Mouse (Mus musculus): ENCODE measurements around the gene Pld1. TPM values are rescaled to one million over a fixed set of nuclear protein-coding genes. Genes with fewer than 3 reads are reported as not detected.
A peak's percentile ranks its signal among the peaks of the same experiment; 100 is the strongest.

Pld1 gene
- polyA plus RNA-seq, 1 experiment from 2014 or later, result 9.0 TPM

GRCm38 (mm10) chr3:28095451-28095850 lies 157.0 kb downstream of the Pld1 start:
- ATAC-seq (ENCODE audit: low FRiP score, low TSS enrichment), result no peak

GRCm38 (mm10) chr3:28099175-28099574 lies 160.7 kb downstream of the Pld1 start:
- ATAC-seq (ENCODE audit: low FRiP score, low TSS enrichment), result no peak
- H3K36me3 ChIP-seq (ENCODE audit: insufficient read depth, low read length), result 0 out of 2 replicates have a peak, but pooled peaks cover 2% of the 10 kb centered on the region
- no peak overlapping the region for H3K4me3 ChIP-seq (ENCODE audit: low read length)
- 91% methylated on average over 6 of the region's 9 CpGs for WGBS
- no peak overlapping the region for H3K27ac ChIP-seq (ENCODE audit: low read length)
- no peaks in the 10 kb centered on the region for H3K27me3 ChIP-seq (ENCODE audit: insufficient read depth, low read length)
- no peak overlapping the region for H3K9ac ChIP-seq (replicated peaks; ENCODE audit: low read length)
- H3K4me2 ChIP-seq (replicated peaks; ENCODE audit: low read depth, low read length), result no peak overlapping the region
- no peaks in the 10 kb centered on the region for H3K9me3 ChIP-seq (ENCODE audit: low read length)
- H3K4me1 ChIP-seq (ENCODE audit: insufficient read depth, low read length), result no peaks in the 10 kb centered on the region

More at GRCm38 (mm10) chr3:28095451-28095850, 157.0 kb downstream of the Pld1 start:
- Histone ChIP-seq H3K27me3 (ENCODE audit: insufficient read depth, low read length) (no peaks in the 10 kb centered on the region), H3K9ac (replicated peaks; ENCODE audit: low read length) (no peak overlapping the region), H3K4me1 (ENCODE audit: insufficient read depth, low read length) (no peaks in the 10 kb centered on the region), H3K9me3 (ENCODE audit: low read length) (no peaks in the 10 kb centered on the region), H3K27ac (ENCODE audit: low read length) (no peak overlapping the region), H3K4me2 (replicated peaks; ENCODE audit: low read depth, low read length) (no peak overlapping the region), H3K4me3 (ENCODE audit: low read length) (no peak overlapping the region), H3K36me3 (ENCODE audit: insufficient read depth, low read length) (0 out of 2 replicates have a peak, but pooled peaks cover 2% of the 10 kb centered on the region)
- 96% methylated on average over 9 of the region's 9 CpGs for WGBS

DNA sequence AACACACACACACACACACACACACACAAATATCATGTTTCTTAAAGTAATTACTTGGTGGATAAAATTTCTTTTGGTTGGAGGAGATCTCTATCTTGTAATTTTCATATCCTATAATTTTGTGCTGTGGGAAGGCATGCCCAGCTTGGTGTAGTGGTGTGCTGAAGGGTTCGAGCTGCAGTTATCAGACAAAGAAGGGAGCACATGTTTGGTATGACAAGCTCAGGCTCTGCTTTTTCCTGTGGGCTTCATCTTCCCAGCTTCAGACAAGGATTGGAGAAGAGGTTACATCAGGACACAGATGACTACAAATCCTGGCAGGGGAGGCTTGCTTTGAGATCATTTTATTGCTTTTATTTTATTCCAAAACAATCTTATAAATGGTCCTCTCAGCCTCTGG lies 166.5 kb downstream of the Pld1 start:
- Histone ChIP-seq H3K9ac (replicated peaks; ENCODE audit: low read length) (no peak overlapping the region), H3K4me2 (replicated peaks; ENCODE audit: low read depth, low read length) (no peak overlapping the region), H3K27ac (ENCODE audit: low read length) (no peak overlapping the region), H3K36me3 (ENCODE audit: insufficient read depth, low read length) (no peaks in the 10 kb centered on the region), H3K27me3 (ENCODE audit: insufficient read depth, low read length) (no peaks in the 10 kb centered on the region), H3K4me1 (ENCODE audit: insufficient read depth, low read length) (no peaks in the 10 kb centered on the region), H3K4me3 (ENCODE audit: low read length) (no peak overlapping the region), H3K9me3 (ENCODE audit: low read length) (no peaks in the 10 kb centered on the region)
- 69% methylated on average over 1 of the region's 1 CpGs for WGBS
- no peak for ATAC-seq (ENCODE audit: low FRiP score, low TSS enrichment)

DNA sequence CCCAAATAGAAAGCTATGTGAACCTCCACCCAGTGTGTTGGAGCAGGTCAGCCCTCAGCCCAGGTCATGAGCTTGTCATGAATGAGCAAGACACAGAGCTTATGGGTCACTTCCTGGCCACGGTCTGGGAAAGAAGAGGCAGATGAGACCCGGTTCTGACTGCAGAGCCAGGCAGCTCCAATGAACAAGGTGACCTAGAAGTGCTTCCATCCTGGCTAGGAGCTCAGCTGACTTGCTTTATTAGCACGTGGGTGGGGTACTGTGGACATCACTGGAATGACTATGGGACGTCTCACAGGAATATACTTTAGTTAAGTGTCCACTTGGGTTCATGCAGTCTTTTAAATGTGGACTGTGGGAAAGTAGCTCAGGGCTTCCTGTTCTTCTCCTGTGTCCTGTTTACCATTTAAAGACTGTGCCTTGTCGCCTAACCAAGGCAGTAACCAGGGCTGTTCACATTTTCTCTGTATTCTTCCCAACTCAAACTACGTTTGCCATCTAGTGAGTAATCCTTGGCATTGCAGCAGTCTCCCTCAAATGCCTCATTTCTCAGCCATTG lies 169.0 kb downstream of the Pld1 start:
- ATAC-seq (ENCODE audit: low FRiP score, low TSS enrichment), result peak; percentile 87
- Histone ChIP-seq H3K36me3 (ENCODE audit: insufficient read depth, low read length) (no peaks in the 10 kb centered on the region), H3K27ac (ENCODE audit: low read length) (no peak overlapping the region), H3K9ac (replicated peaks; ENCODE audit: low read length) (no peak overlapping the region), H3K4me2 (replicated peaks; ENCODE audit: low read depth, low read length) (no peak overlapping the region), H3K4me1 (ENCODE audit: insufficient read depth, low read length) (no peaks in the 10 kb centered on the region), H3K9me3 (ENCODE audit: low read length) (no peaks in the 10 kb centered on the region), H3K4me3 (ENCODE audit: low read length) (no peak overlapping the region), H3K27me3 (ENCODE audit: insufficient read depth, low read length) (no peaks in the 10 kb centered on the region)
- WGBS, result 32% methylated on average over 6 of the region's 6 CpGs

- ATAC-seq (ENCODE audit: low FRiP score, low TSS enrichment), result no peak
- WGBS, result 61% methylated on average over 5 of the region's 5 CpGs
- no peak overlapping the region for H3K4me2 ChIP-seq (replicated peaks; ENCODE audit: low read depth, low read length)
- H3K27ac ChIP-seq (ENCODE audit: low read length), result no peak overlapping the region
- no peaks in the 10 kb centered on the region for H3K36me3 ChIP-seq (ENCODE audit: insufficient read depth, low read length)
- no peaks in the 10 kb centered on the region for H3K4me1 ChIP-seq (ENCODE audit: insufficient read depth, low read length)
- no peak overlapping the region for H3K4me3 ChIP-seq (ENCODE audit: low read length)
- H3K27me3 ChIP-seq (ENCODE audit: insufficient read depth, low read length), result no peaks in the 10 kb centered on the region
- no peaks in the 10 kb centered on the region for H3K9me3 ChIP-seq (ENCODE audit: low read length)
- no peak overlapping the region for H3K9ac ChIP-seq (replicated peaks; ENCODE audit: low read length)
Observed at GRCm38 (mm10) chr3:28111516-28111915, 173.0 kb downstream of the Pld1 start.

DNA sequence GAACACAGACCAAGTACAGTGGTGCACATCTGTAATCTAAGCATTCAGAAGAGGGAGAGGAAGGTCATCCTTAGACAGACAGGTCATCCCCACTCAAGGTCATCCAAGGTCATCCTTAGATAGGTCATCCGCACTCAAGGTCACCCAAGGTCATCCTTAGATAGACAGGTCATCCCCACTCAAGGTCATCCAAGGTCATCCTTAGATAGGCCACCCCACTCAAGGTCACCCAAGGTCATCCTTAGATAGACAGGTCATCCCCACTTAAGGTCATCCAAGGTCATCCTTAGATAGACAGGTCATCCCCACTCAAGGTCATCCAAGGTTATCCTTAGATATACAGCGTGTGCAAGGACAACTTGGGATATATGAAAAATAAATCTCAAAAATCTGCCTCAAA lies 175.4 kb downstream of the Pld1 start:
- no peaks in the 10 kb centered on the region for H3K36me3 ChIP-seq (ENCODE audit: insufficient read depth, low read length)
- H3K4me3 ChIP-seq (ENCODE audit: low read length), result no peak overlapping the region
- H3K4me1 ChIP-seq (ENCODE audit: insufficient read depth, low read length), result no peaks in the 10 kb centered on the region
- 88% methylated on average over 2 of the region's 2 CpGs for WGBS
- H3K4me2 ChIP-seq (replicated peaks; ENCODE audit: low read depth, low read length), result no peak overlapping the region
- H3K27ac ChIP-seq (ENCODE audit: low read length), result no peak overlapping the region
- no peaks in the 10 kb centered on the region for H3K27me3 ChIP-seq (ENCODE audit: insufficient read depth, low read length)
- H3K9ac ChIP-seq (replicated peaks; ENCODE audit: low read length), result no peak overlapping the region
- no peaks in the 10 kb centered on the region for H3K9me3 ChIP-seq (ENCODE audit: low read length)
- no peak for ATAC-seq (ENCODE audit: low FRiP score, low TSS enrichment)

DNA sequence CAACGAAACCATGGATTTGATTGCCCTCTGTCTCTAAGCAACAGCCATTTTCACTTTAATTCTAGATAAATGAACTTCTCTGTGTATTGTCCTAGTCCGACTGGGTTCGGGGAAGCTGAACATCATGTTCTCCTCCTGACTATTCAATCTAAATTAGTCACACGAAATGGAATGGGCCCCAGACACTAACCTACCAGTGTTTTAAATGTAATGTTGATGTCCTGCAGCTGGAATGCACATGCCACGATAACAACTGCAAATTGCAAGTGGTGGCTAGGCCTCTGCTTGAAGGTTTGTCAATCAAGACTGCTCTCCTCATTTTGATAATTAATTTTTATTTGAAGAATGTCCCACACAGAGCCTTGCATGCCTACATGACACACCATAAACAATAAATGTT lies 203.2 kb downstream of the Pld1 start:
- Histone ChIP-seq H3K27me3 (ENCODE audit: insufficient read depth, low read length) (no peaks in the 10 kb centered on the region), H3K4me3 (ENCODE audit: low read length) (no peak overlapping the region), H3K4me2 (replicated peaks; ENCODE audit: low read depth, low read length) (no peak overlapping the region), H3K27ac (ENCODE audit: low read length) (no peak overlapping the region), H3K36me3 (ENCODE audit: insufficient read depth, low read length) (no peaks in the 10 kb centered on the region), H3K9me3 (ENCODE audit: low read length) (0 out of 2 replicates have a peak, but pooled peaks cover 3% of the 10 kb centered on the region), H3K9ac (replicated peaks; ENCODE audit: low read length) (no peak overlapping the region), H3K4me1 (ENCODE audit: insufficient read depth, low read length) (no peaks in the 10 kb centered on the region)
- ATAC-seq (ENCODE audit: low FRiP score, low TSS enrichment), result no peak
- WGBS, result 75% methylated on average over 5 of the region's 5 CpGs

DNA sequence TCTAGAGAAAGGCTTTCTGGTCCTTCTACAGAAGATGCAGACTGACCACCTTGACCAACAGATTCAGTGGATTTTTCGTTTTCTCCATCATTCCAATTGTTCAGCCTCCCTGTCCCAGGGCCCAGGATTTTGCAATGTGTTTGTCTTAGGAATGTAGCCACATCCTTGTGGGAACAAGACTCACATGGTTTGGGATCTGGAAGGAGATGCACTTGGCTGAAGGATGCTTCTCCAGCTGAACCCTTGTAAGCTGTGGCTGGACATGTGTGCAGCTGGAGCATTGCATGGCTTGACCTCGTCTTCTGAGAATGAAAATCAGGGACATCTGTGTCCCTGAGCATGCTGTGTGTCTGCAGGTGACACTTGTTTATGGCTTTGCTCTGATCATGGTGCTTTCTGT lies 203.6 kb downstream of the Pld1 start:
- Histone ChIP-seq H3K36me3 (ENCODE audit: insufficient read depth, low read length) (no peaks in the 10 kb centered on the region), H3K27ac (ENCODE audit: low read length) (no peak overlapping the region), H3K27me3 (ENCODE audit: insufficient read depth, low read length) (no peaks in the 10 kb centered on the region), H3K4me2 (replicated peaks; ENCODE audit: low read depth, low read length) (no peak overlapping the region), H3K4me1 (ENCODE audit: insufficient read depth, low read length) (no peaks in the 10 kb centered on the region), H3K4me3 (ENCODE audit: low read length) (no peak overlapping the region), H3K9me3 (ENCODE audit: low read length) (0 out of 2 replicates have a peak, but pooled peaks cover 3% of the 10 kb centered on the region), H3K9ac (replicated peaks; ENCODE audit: low read length) (no peak overlapping the region)
- 77% methylated on average over 2 of the region's 2 CpGs for WGBS
- no peak for ATAC-seq (ENCODE audit: low FRiP score, low TSS enrichment)

GRCm38 (mm10) chr3:28144676-28145075 lies 206.2 kb downstream of the Pld1 start:
- H3K9me3 ChIP-seq (ENCODE audit: low read length), result no peaks in the 10 kb centered on the region
- no peaks in the 10 kb centered on the region for H3K27me3 ChIP-seq (ENCODE audit: insufficient read depth, low read length)
- H3K4me3 ChIP-seq (ENCODE audit: low read length), result no peak overlapping the region
- H3K4me1 ChIP-seq (ENCODE audit: insufficient read depth, low read length), result no peaks in the 10 kb centered on the region
- no peaks in the 10 kb centered on the region for H3K36me3 ChIP-seq (ENCODE audit: insufficient read depth, low read length)
- no peak overlapping the region for H3K9ac ChIP-seq (replicated peaks; ENCODE audit: low read length)
- H3K27ac ChIP-seq (ENCODE audit: low read length), result no peak overlapping the region
- no peak for ATAC-seq (ENCODE audit: low FRiP score, low TSS enrichment)
- H3K4me2 ChIP-seq (replicated peaks; ENCODE audit: low read depth, low read length), result no peak overlapping the region

- H3K4me3 ChIP-seq (ENCODE audit: low read length), result no peak overlapping the region
- WGBS, result 89% methylated on average over 3 of the region's 3 CpGs
- no peak overlapping the region for H3K9ac ChIP-seq (replicated peaks; ENCODE audit: low read length)
- H3K9me3 ChIP-seq (ENCODE audit: low read length), result no peaks in the 10 kb centered on the region
- no peaks in the 10 kb centered on the region for H3K36me3 ChIP-seq (ENCODE audit: insufficient read depth, low read length)
- no peak for ATAC-seq (ENCODE audit: low FRiP score, low TSS enrichment)
- no peaks in the 10 kb centered on the region for H3K27me3 ChIP-seq (ENCODE audit: insufficient read depth, low read length)
- no peaks in the 10 kb centered on the region for H3K4me1 ChIP-seq (ENCODE audit: insufficient read depth, low read length)
- no peak overlapping the region for H3K27ac ChIP-seq (ENCODE audit: low read length)
- H3K4me2 ChIP-seq (replicated peaks; ENCODE audit: low read depth, low read length), result no peak overlapping the region
Observed at GRCm38 (mm10) chr3:28145461-28145860, 207.0 kb downstream of the Pld1 start.
